Mouse (Mus musculus): Measurements from ENCODE around the gene Ssmem1. TPM values are rescaled to one million over a fixed set of nuclear protein-coding genes. Genes with fewer than 3 reads are reported as not detected.

Ssmem1 gene
- total RNA-seq (2023): 0.85 TPM

DNA sequence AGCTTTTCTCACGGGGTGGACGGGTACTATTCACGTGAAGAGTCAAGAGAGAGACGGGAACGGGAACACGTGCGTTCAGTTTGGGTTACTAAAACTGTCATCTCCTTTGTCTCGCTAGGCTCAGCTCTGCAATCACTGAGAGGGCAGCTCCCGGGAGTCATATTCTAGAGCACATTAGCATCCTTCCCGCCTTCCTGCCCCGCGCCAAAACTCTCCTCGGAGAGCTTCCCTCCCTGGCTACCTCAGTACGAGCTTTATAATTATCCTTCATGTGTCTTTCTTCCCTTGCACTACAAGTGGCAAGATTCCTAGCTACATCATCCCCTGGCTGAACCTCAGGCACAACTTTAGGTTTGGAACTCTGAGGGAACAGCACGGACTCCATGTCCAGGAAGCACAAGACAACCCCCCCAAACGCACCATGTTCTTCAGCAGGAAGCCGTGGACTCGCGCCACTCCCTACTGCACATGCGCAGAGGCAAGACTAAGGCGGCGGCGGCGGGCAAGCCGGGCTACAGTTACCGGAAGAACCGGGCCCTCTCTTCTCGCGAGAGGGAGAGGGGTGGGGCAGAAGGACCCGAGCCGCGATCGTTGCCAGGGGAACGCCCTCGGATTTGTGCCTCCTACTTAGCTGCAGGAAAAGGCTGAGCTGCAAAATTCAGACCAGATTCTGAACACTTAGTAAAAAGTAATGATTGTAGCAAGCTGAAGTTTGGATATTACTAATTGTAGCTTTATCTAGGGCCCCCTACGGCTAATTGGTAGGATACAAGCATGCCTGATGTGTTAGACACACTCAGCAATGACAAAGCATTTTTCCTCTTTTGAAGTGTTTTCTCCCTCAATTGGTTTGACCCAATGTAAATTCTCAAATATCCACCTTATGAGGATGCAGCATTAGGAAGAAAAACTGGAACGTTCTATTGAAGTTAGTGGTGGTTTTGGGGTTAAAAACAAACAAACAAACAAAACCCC, at the start of gene Ssmem1, which contains the start of gene Tmem209:
Ssmem1 (plus strand) TSS at position 585 of the 975 bp plus-strand sequence.
Tmem209 (minus strand) TSS at position 519 of the 975 bp plus-strand sequence.

DNA sequence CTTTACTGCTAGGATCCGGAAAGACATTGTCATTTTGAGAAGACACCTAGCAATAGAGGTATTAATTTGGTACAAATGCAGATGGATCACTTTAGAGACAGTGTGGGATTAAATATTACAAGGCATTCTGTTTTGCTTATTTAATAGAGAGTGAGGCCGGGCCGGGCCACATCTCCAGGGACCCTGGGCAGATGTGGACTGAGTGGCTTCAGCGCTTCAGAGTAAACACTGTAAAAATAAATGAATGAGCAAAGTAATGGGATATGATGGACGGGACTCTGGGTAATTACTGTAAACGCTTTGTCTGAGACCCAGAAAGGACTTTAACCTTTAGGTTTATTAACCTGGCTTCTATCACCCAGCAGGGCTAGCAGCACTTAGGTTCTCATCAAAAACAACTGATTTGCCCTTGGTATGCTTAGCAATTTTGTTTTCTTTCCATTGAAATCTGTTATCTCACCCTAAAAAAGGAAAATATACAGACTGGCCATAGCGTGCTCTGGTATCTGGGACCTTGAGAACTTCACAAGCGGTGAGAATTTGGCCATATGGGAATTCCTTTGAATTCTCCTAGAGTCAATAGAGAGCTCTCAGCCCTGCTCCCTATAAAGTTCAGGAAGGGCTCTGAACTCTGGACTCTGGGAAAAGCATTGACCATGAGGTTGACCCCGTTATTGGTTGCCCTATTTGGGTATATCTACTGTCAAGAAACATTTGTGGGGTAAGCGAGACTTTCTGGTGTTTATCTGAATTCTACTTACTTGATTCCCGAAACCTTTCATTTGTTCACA, 31.6 kb downstream of the Ssmem1 start, which contains the start of gene Cpa2:
Cpa2 (plus strand) TSS at position 574 of the 791 bp plus-strand sequence.

DNA sequence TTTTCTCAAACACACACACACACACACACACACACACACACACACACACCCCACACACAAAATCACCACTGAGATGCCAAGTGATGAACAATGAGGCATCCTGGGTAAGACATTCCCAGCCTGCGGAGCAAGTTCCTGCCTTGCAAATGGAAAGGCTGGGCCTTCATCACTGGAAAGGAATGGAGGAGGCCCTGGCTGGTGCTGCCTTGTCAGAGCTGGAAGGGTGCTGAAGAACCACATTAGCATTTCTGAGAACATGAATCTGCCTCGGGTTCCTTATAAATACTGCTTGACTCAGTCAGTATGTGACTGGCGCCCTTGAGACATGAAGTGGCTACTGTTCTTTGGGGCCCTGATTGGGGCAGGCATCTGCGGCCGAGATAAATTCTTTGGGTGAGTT, 58.4 kb downstream of the Ssmem1 start, which contains the start of gene Cpa4:
Cpa4 (plus strand) TSS at position 301 of the 400 bp plus-strand sequence.

Other genes starting within 250 kb of the Ssmem1 start
- 136 TPM for gene Ube2h, start 205.3 kb upstream of the Ssmem1 start, total RNA-seq (2023)
- 40.8 TPM for gene Zc3hc1, start 118.8 kb upstream of the Ssmem1 start, total RNA-seq (2023)
- 18.9 TPM for gene Klhdc10, start 108.0 kb upstream of the Ssmem1 start, total RNA-seq (2023)
- gene Tmem209, start 66 bp upstream of the Ssmem1 start, total RNA-seq (2023): 34.3 TPM
- not detected for gene Cpa2, start 31.7 kb downstream of the Ssmem1 start, total RNA-seq (2023)
- gene Cpa4, start 58.5 kb downstream of the Ssmem1 start, total RNA-seq (2023): not detected
- not detected for gene Cpa5, start 101.2 kb downstream of the Ssmem1 start, total RNA-seq (2023)
- 0.35 TPM for gene Cpa1, start 129.4 kb downstream of the Ssmem1 start, total RNA-seq (2023)
- 6.1 TPM for gene Cep41, start 183.9 kb downstream of the Ssmem1 start, total RNA-seq (2023)
- gene Mest, start 213.7 kb downstream of the Ssmem1 start, total RNA-seq (2023): 0.23 TPM

Data from CD4-positive naive resting alpha-beta T cell, adult 76 days (primary cell).